Mouse (Mus musculus) thymus, adult 2 months (tissue): ENCODE data around the gene Atg10. TPM values are rescaled to one million over a fixed set of nuclear protein-coding genes. Genes with fewer than 3 reads are reported as not detected.

Experiments used
- DNase-seq: peaks from one replicate; pipeline ENCODE4 v3.0.0; 2021
- H3K27ac ChIP-seq: fragments of 200-500 bp; 2 replicates; pipeline ENCODE4 v1.5.1; 2012; ENCODE audit warnings: low read length, control low read depth; ENCODE audit not compliant: control insufficient read depth, insufficient read depth
- H3K27me3 ChIP-seq: fragments of 200-500 bp; 2 replicates; pipeline ENCODE4 v1.6.1; 2012; ENCODE audit warnings: mild to moderate bottlenecking, low read length, moderate library complexity, mixed read lengths; ENCODE audit not compliant: control insufficient read depth, insufficient read depth
- H3K36me3 ChIP-seq: fragments of 200-500 bp; 2 replicates; pipeline ENCODE4 v1.6.1; 2012; ENCODE audit warnings: mild to moderate bottlenecking, low read length, moderate library complexity; ENCODE audit not compliant: control insufficient read depth, insufficient read depth
- H3K4me1 ChIP-seq: fragments of 200-500 bp; replicated peaks from 2 replicates; pipeline ENCODE4 v1.6.1; 2012; ENCODE audit warnings: low read length; ENCODE audit not compliant: control insufficient read depth, insufficient read depth
- H3K4me3 ChIP-seq: fragments of 200-500 bp; 2 replicates; pipeline ENCODE4 v1.5.1; 2012; ENCODE audit warnings: mild to moderate bottlenecking, low read length, control low read depth, moderate library complexity; ENCODE audit not compliant: control insufficient read depth, insufficient read depth
- CTCF ChIP-seq: fragments of 200-500 bp; IDR thresholded peaks from 2 replicates; pipeline ENCODE4 v1.5.1; 2012; ENCODE audit warnings: mild to moderate bottlenecking, control low read depth, low read length, moderate library complexity, borderline replicate concordance; ENCODE audit not compliant: control insufficient read depth, poor library complexity, insufficient read depth; ENCODE audit errors: extremely low read depth
- POLR2A ChIP-seq: fragments of 200-500 bp; IDR thresholded peaks from 2 replicates; pipeline ENCODE4 v1.6.1; 2012; ENCODE audit warnings: mild to moderate bottlenecking, low read length, control low read depth, moderate library complexity; ENCODE audit not compliant: control insufficient read depth, poor library complexity, insufficient read depth; ENCODE audit errors: extremely low read depth
- WGBS: fragments of 180-500 bp; shearing (Covaris S2); methylation state at CpG from one replicate; pipeline ENCODE4 v1.1.7; 2018; 5-methylcytosine and 5-hydroxymethylcytosine counted together
- polyA plus RNA-seq: library from polyadenylated mRNA; depleted of rRNA; stranded (reverse); fragments of >200 nt; gene quantifications from 2 replicates; pipeline ENCODE4 v1.2.3, GENCODE M21; 2012

Gene Atg10
- polyA plus RNA-seq, 1 experiment = 1.4 TPM

DNA sequence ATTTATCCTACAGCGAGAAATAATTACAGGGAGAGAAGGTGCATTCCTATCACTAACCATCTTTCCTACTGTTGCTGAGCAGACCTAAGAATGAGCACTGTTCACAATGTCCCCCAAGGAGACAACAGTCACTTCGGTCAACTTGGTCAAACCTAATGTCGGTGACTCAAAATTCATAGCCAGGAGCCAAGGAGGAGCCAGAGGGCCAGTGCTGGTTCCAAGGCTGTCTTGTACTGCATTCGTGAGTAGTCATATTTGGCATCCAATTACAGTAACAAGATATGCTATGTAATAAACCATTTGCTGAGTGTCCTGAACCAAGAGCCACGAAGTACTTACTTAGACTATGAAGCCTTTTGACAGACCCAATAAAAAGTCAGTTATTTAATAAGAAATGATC lies 176.9 kb downstream of the Atg10 start:
- no peak for DNase-seq
- no peak overlapping the region for H3K4me3 ChIP-seq
- no peaks in the 10 kb centered on the region for H3K36me3 ChIP-seq
- TF ChIP-seq CTCF = no peak
- TF ChIP-seq POLR2A = no peak
- no peaks in the 10 kb centered on the region for H3K27me3 ChIP-seq
- 91% methylated on average over 5 of the region's 5 CpGs for WGBS
- H3K27ac ChIP-seq = no peak overlapping the region
- no peaks in the 10 kb centered on the region; the same call in none of the 2 replicates for H3K4me1 ChIP-seq

DNA sequence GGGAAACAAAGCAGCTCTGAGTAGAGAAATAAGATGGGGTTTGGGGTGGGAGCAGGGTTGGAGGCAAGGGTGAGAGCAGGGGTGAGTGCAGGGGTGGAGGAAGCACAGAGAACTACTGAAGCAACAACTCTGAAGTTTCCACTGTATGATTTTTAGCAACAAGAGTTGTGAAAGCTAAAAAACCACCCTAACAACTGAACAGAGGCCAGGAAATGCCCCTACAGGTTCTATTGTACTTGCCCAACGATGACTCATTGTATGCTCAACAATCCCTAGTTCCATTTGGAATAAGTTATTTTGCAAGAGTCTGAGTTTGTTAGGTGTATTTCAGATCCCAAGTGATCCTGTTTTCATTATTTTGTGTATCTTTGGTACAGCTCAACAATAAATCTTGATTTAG lies 182.5 kb downstream of the Atg10 start:
- DNase-seq = no peak
- 94% methylated on average over 1 of the region's 1 CpGs for WGBS
- TF ChIP-seq POLR2A (no peak), CTCF (no peak)
- Histone ChIP-seq H3K36me3 (no peaks in the 10 kb centered on the region), H3K4me3 (no peak overlapping the region), H3K27ac (no peak overlapping the region), H3K27me3 (no peaks in the 10 kb centered on the region), H3K4me1 (no peaks in the 10 kb centered on the region; the same call in 1 of the 2 replicates)

DNA sequence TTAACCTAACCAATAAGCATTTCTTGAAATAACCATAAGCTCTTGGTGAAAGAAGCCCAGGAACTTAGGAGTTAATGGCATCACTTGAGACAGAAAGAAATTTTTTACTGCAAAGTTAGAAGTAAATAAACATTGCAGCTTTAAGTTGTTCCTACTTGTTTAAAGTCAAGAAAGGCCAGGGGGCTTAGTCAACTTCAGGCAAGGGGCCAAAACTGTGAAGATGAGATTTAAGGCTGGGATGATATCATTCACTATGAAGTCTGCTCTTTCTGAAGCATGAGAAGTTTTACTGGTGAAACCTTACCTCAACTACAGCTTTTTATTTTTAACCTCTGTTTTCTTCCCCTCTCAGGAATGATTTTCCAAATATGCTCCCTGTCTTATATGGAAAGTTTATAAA lies 183.3 kb downstream of the Atg10 start:
- Histone ChIP-seq H3K27me3 (no peaks in the 10 kb centered on the region), H3K36me3 (no peaks in the 10 kb centered on the region), H3K4me1 (no peaks in the 10 kb centered on the region), H3K27ac (no peak overlapping the region), H3K4me3 (no peak overlapping the region)
- TF ChIP-seq POLR2A = no peak
- no peak for DNase-seq

DNA sequence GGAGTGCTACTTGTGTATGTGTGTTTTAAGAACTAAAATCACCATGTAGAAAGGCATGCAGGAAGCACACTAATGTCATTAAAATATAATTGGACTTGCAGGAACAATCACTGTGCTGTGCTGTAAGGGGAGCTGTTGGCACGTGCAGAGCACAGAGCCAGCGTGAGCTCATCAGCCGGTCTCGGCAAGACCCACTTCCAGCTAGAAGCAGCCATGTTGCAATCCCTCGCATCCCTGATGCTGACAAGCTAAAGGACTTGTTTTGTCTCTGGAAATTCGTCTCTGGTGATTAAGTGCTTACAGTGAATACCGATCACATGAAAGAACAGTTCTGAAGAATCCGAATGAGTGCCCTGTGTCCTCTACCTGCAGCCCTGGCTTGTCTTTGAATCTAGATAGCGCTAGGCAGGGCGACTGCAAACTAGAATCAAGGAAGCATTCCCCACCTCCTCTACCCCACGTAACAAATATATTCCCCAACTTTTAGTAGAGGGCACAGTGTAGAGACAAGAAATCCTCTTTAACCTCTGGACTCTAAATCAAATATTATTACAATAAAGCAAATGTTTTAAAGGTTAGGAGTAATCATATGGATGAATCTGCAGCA lies 184.5 kb downstream of the Atg10 start:
- TF ChIP-seq CTCF = no peak
- TF ChIP-seq POLR2A = no peak
- DNase-seq = no peak
- WGBS = 96% methylated on average over 11 of the region's 11 CpGs

DNA sequence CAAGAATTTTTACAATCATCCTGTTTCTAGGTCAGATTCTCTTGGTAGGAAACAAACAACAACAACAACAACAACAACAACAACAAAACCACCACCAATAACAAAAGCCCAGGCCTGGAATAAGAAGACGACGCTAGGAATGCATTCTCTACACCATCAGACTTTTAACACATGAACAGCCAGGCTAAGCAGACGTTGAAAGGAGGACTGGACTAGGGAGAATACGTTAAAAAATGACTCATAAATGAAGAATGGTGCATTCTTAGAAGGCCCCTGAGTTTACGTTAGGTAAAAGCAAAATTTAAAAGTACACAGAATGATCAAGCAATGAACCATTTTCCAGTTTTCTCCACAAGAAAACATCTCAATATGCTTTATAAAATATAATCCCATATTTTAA lies 185.1 kb downstream of the Atg10 start:
- H3K27ac ChIP-seq = no peak overlapping the region
- no peaks in the 10 kb centered on the region for H3K4me1 ChIP-seq
- no peaks in the 10 kb centered on the region for H3K27me3 ChIP-seq
- DNase-seq = no peak
- no peak overlapping the region for H3K4me3 ChIP-seq
- WGBS = 96% methylated on average over 5 of the region's 5 CpGs
- H3K36me3 ChIP-seq = no peaks in the 10 kb centered on the region
- no peak for TF ChIP-seq CTCF
- no peak for TF ChIP-seq POLR2A

More for the DNA sequence above, 184.5 kb downstream of the Atg10 start:
- no peaks in the 10 kb centered on the region for H3K4me1 ChIP-seq
- no peak overlapping the region for H3K4me3 ChIP-seq
- H3K36me3 ChIP-seq = no peaks in the 10 kb centered on the region
- no peak overlapping the region for H3K27ac ChIP-seq
- H3K27me3 ChIP-seq = no peaks in the 10 kb centered on the region

DNA sequence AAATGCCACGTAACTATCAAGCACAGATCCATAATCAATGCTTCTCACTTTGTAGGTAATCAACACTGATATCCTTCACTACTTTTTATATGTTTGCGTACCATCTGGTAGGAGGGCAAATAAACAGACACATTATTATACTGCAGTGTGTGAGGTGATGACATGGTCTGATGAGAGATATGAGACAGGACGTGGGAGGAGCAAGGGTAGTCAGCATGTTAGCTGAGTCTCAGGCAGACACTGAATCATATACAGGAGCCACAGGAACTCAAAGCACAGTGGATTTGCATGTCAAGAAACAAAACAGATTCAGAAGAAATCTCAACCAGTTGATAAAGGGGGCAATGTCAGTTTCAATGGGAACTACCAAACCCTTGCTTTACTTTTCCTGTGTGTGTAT lies 185.7 kb downstream of the Atg10 start:
- TF ChIP-seq CTCF = no peak
- no peak for TF ChIP-seq POLR2A
- no peak overlapping the region for H3K27ac ChIP-seq
- H3K36me3 ChIP-seq = no peaks in the 10 kb centered on the region
- DNase-seq = no peak
- 87% methylated on average over 3 of the region's 3 CpGs for WGBS
- no peak overlapping the region for H3K4me3 ChIP-seq
- H3K4me1 ChIP-seq = no peaks in the 10 kb centered on the region
- H3K27me3 ChIP-seq = no peaks in the 10 kb centered on the region

DNA sequence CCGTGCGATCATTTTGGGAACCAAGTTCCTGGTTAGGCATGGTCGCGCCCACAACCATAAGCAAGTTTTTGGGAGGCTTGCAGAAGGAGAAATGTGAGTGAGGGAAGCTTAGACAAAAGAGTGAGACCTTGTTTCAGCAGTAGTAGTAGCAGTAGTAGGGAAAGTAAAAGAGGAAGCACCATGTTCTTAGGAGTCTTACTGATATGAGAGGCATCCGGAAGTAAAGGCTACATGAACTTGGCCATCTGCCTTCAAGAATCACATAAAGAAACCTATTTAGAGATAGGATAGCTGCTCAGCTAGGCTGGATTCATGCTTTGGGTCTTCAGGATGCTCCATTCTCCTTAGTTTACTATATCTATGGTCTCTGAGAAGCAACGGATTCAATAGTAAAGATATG lies 186.4 kb downstream of the Atg10 start:
- H3K27ac ChIP-seq = no peak overlapping the region
- no peak for DNase-seq
- no peaks in the 10 kb centered on the region for H3K36me3 ChIP-seq
- no peaks in the 10 kb centered on the region for H3K4me1 ChIP-seq
- no peaks in the 10 kb centered on the region for H3K27me3 ChIP-seq
- no peak overlapping the region for H3K4me3 ChIP-seq
- WGBS = 96% methylated on average over 6 of the region's 6 CpGs
- no peak for TF ChIP-seq POLR2A
- TF ChIP-seq CTCF = no peak
